Mouse (Mus musculus) bone marrow, adult 2 months (tissue): ENCODE measurements around the gene Fpr3.

Experiments used
- CTCF ChIP-seq: fragments of 200-500 bp; IDR thresholded peaks from 2 replicates; pipeline ENCODE4 v1.5.1; 2011; ENCODE audit warnings: low read length, control low read depth; ENCODE audit not compliant: control insufficient read depth, insufficient read depth
- POLR2A ChIP-seq: fragments of 200-500 bp; IDR thresholded peaks from 2 replicates; pipeline ENCODE4 v1.6.1; 2011; ENCODE audit warnings: low read depth, mild to moderate bottlenecking, control low read depth, low read length, borderline replicate concordance; ENCODE audit not compliant: control insufficient read depth

DNA sequence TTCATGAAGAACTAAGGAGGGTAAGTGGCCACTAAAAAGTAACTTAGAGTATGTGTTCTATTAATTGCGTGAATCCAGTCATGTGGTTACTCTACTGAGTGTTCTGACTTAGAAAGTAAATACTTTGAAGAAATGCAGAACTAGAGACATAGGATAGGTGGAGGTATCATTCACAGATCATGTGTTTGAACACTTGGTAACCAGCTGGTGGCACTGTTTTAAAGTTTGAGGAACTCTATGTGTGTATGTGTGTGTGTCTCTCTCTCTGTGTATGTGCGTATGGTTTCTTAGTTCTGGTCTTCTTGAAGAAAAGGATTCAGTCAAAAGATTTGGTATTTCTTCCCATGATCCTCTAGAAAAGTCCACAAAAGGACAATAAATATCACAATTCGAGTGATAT lies 27.5 kb upstream of the Fpr3 start:
- TF ChIP-seq CTCF (no peak), POLR2A (no peak)
